Mouse (Mus musculus) ovary, adult 18-20 months (tissue): ENCODE results near the gene Ptpn7.
A peak's percentile ranks its signal among the peaks of the same experiment; 100 is the strongest.

Experiments used
- DNase-seq: peaks from one replicate; pipeline ENCODE4 v3.0.0; 2022; ENCODE audit warnings: low spot score, mixed read lengths

Ptpn7 gene

GRCm38 (mm10) chr1:135159556-135160123 is 27.1 kb downstream of the Ptpn7 start:
- DNase-seq: no peak

- no peak for DNase-seq
Measured at GRCm38 (mm10) chr1:135160411-135161050, 28.0 kb downstream of the Ptpn7 start.

GRCm38 (mm10) chr1:135162720-135163119 is 30.2 kb downstream of the Ptpn7 start:
- DNase-seq: no peak

- no peak for DNase-seq
Measured at GRCm38 (mm10) chr1:135167435-135167834, 34.9 kb downstream of the Ptpn7 start, which contains the start of gene Gpr37l1. Gene Gpr37l1, minus strand, starts transcription at chr1:135167681.

GRCm38 (mm10) chr1:135168453-135169200 is 36.1 kb downstream of the Ptpn7 start:
- no peak for DNase-seq

GRCm38 (mm10) chr1:135169556-135170224 is 37.2 kb downstream of the Ptpn7 start:
- DNase-seq: no peak

GRCm38 (mm10) chr1:135170299-135170698 is 37.8 kb downstream of the Ptpn7 start:
- no peak for DNase-seq

GRCm38 (mm10) chr1:135171202-135171601 is 38.7 kb downstream of the Ptpn7 start:
- no peak for DNase-seq

GRCm38 (mm10) chr1:135171984-135172383 is 39.5 kb downstream of the Ptpn7 start:
- DNase-seq: peak; percentile 40

- DNase-seq: no peak
Measured at GRCm38 (mm10) chr1:135173311-135173710, 40.8 kb downstream of the Ptpn7 start.

- DNase-seq: no peak
Measured at GRCm38 (mm10) chr1:135175176-135175575, 42.7 kb downstream of the Ptpn7 start.

GRCm38 (mm10) chr1:135177724-135178123 is 45.2 kb downstream of the Ptpn7 start:
- DNase-seq: no peak

- DNase-seq: no peak
Measured at GRCm38 (mm10) chr1:135178863-135179262, 46.4 kb downstream of the Ptpn7 start.

GRCm38 (mm10) chr1:135180830-135181229 is 48.3 kb downstream of the Ptpn7 start:
- no peak for DNase-seq

- DNase-seq: no peak
Measured at GRCm38 (mm10) chr1:135181275-135181674, 48.8 kb downstream of the Ptpn7 start.

- DNase-seq: no peak
Measured at GRCm38 (mm10) chr1:135181880-135182623, 49.6 kb downstream of the Ptpn7 start.

GRCm38 (mm10) chr1:135182975-135183374 is 50.5 kb downstream of the Ptpn7 start:
- no peak for DNase-seq

- peak; percentile 21 for DNase-seq
Measured at GRCm38 (mm10) chr1:135183448-135183847, 50.9 kb downstream of the Ptpn7 start.

- no peak for DNase-seq
Measured at GRCm38 (mm10) chr1:135183941-135184570, 51.6 kb downstream of the Ptpn7 start.

GRCm38 (mm10) chr1:135185936-135186335 is 53.4 kb downstream of the Ptpn7 start:
- DNase-seq: no peak

- DNase-seq: no peak
Measured at GRCm38 (mm10) chr1:135186427-135186826, 53.9 kb downstream of the Ptpn7 start.
